Mouse (Mus musculus) neural tube, embryonic 15.5 days (tissue): Measurements from ENCODE around the gene Katnbl1. TPM values are rescaled to one million over a fixed set of nuclear protein-coding genes. Genes with fewer than 3 reads are reported as not detected.
A peak's percentile ranks its signal among the peaks of the same experiment; 100 is the strongest.

Experiments used
- ATAC-seq: fragments of 200-750 bp; cut with Nextera tagmentation; 2 replicates; pipeline ENCODE4 v1.8.0; 2017; ENCODE audit warnings: mild to moderate bottlenecking, moderate TSS enrichment, moderate library complexity; ENCODE audit not compliant: low FRiP score
- H3K27ac ChIP-seq: fragments of 300-500 bp; sonication (generic); replicated peaks from 2 replicates; pipeline ENCODE4 v1.5.1; 2015; ENCODE audit warnings: mild to moderate bottlenecking, inconsistent platforms
- H3K27me3 ChIP-seq: fragments of 300-500 bp; sonication (generic); replicated peaks from 2 replicates; pipeline ENCODE4 v1.6.1; 2015; ENCODE audit warnings: inconsistent platforms
- H3K36me3 ChIP-seq: fragments of 300-500 bp; sonication (generic); 2 replicates; pipeline ENCODE4 v1.6.1; 2015; ENCODE audit warnings: inconsistent platforms
- H3K4me1 ChIP-seq: fragments of 300-500 bp; sonication (generic); 2 replicates; pipeline ENCODE4 v1.6.1; 2015; ENCODE audit warnings: inconsistent platforms
- H3K4me2 ChIP-seq: fragments of 300-500 bp; sonication (generic); 2 replicates; pipeline ENCODE4 v1.6.1; 2015; ENCODE audit warnings: inconsistent platforms, mild to moderate bottlenecking, moderate library complexity
- H3K4me3 ChIP-seq: fragments of 300-500 bp; sonication (generic); replicated peaks from 2 replicates; pipeline ENCODE4 v1.5.1; 2015; ENCODE audit warnings: mild to moderate bottlenecking, inconsistent platforms
- H3K9ac ChIP-seq: fragments of 300-500 bp; sonication (generic); replicated peaks from 2 replicates; pipeline ENCODE4 v1.6.1; 2015; ENCODE audit warnings: mild to moderate bottlenecking, inconsistent platforms
- H3K9me3 ChIP-seq: fragments of 300-500 bp; sonication (generic); replicated peaks from 2 replicates; pipeline ENCODE4 v1.6.1; 2016; ENCODE audit warnings: inconsistent platforms
- WGBS: fragments of 180-500 bp; shearing (Covaris S2); methylation state at CpG from one replicate; pipeline ENCODE4 v1.1.7; 2015; ENCODE audit warnings: mixed read lengths; 5-methylcytosine and 5-hydroxymethylcytosine counted together
- polyA plus RNA-seq: library from polyadenylated mRNA; unstranded; fragments of >200 nt; fragmentation: Nextera tagmentation; extraction: Ambion mirVana; gene quantifications from 2 replicates; pipeline ENCODE4 v1.2.1, GENCODE M21; 2015

Katnbl1 gene
- polyA plus RNA-seq = 29.8 and 32.2 TPM in 2 replicates

GRCm38 (mm10) chr2:112378973-112379898 is at the start of gene Katnbl1:
Gene Katnbl1, plus strand, starts transcription at chr2:112379211.
- peaks cover 5% of the 10 kb centered on the region; the same call in 1 of the 2 replicates for H3K27me3 ChIP-seq
- peak within 1 kb of the TSS; percentile 87 for H3K27ac ChIP-seq
- peaks cover 18% of the 10 kb centered on the region for H3K4me1 ChIP-seq
- no peaks in the 10 kb centered on the region for H3K9me3 ChIP-seq
- H3K4me3 ChIP-seq = peak within 1 kb of the TSS; percentile 94
- under 1% methylated on average over 63 of the region's 72 CpGs for WGBS
- peak; percentile 99 for ATAC-seq
- H3K4me2 ChIP-seq = peak within 1 kb of the TSS; percentile 62
- H3K9ac ChIP-seq = peak within 1 kb of the TSS; percentile 96
- no peaks in the 10 kb centered on the region for H3K36me3 ChIP-seq

- Histone ChIP-seq H3K4me1 (no peaks in the 10 kb centered on the region), H3K9ac (no peak overlapping the region), H3K27ac (no peak overlapping the region), H3K27me3 (no peaks in the 10 kb centered on the region), H3K4me2 (no peak overlapping the region), H3K4me3 (no peak overlapping the region), H3K36me3 (peaks cover 25% of the 10 kb centered on the region), H3K9me3 (no peaks in the 10 kb centered on the region)
- ATAC-seq = no peak
- 77% methylated on average over 4 of the region's 4 CpGs for WGBS
Measured at GRCm38 (mm10) chr2:112332051-112332898, 46.7 kb upstream of the Katnbl1 start.

GRCm38 (mm10) chr2:112337211-112337610 is 41.8 kb upstream of the Katnbl1 start:
- Histone ChIP-seq H3K4me1 (no peaks in the 10 kb centered on the region), H3K9ac (no peak overlapping the region), H3K9me3 (no peaks in the 10 kb centered on the region), H3K4me3 (no peak overlapping the region), H3K27me3 (no peaks in the 10 kb centered on the region), H3K36me3 (peaks cover 52% of the 10 kb centered on the region), H3K4me2 (no peak overlapping the region), H3K27ac (no peak overlapping the region)
- no peak for ATAC-seq
- WGBS = 90% methylated on average over 6 of the region's 6 CpGs

- 93% methylated on average over 2 of the region's 2 CpGs for WGBS
- H3K27me3 ChIP-seq = no peaks in the 10 kb centered on the region
- H3K4me1 ChIP-seq = no peaks in the 10 kb centered on the region
- no peak overlapping the region for H3K4me3 ChIP-seq
- H3K9me3 ChIP-seq = no peaks in the 10 kb centered on the region
- H3K9ac ChIP-seq = no peak overlapping the region
- peaks cover 49% of the 10 kb centered on the region for H3K36me3 ChIP-seq
- ATAC-seq = no peak
- no peak overlapping the region for H3K4me2 ChIP-seq
- no peak overlapping the region for H3K27ac ChIP-seq
Measured at GRCm38 (mm10) chr2:112339736-112340135, 39.3 kb upstream of the Katnbl1 start.

- H3K36me3 ChIP-seq = peaks cover 44% of the 10 kb centered on the region
Measured at GRCm38 (mm10) chr2:112341117-112341516, 37.9 kb upstream of the Katnbl1 start.

GRCm38 (mm10) chr2:112348246-112348645 is 30.8 kb upstream of the Katnbl1 start:
- no peaks in the 10 kb centered on the region for H3K27me3 ChIP-seq
- 94% methylated on average over 3 of the region's 3 CpGs for WGBS
- no peak overlapping the region for H3K9ac ChIP-seq
- H3K4me1 ChIP-seq = no peaks in the 10 kb centered on the region
- no peak overlapping the region for H3K4me3 ChIP-seq
- no peak for ATAC-seq
- no peaks in the 10 kb centered on the region for H3K9me3 ChIP-seq
- no peak overlapping the region for H3K4me2 ChIP-seq
- H3K27ac ChIP-seq = no peak overlapping the region
- peaks cover 40% of the 10 kb centered on the region for H3K36me3 ChIP-seq

More at GRCm38 (mm10) chr2:112341117-112341516, 37.9 kb upstream of the Katnbl1 start:
- Histone ChIP-seq H3K9me3 (no peaks in the 10 kb centered on the region), H3K9ac (no peak overlapping the region), H3K27ac (no peak overlapping the region), H3K4me1 (no peaks in the 10 kb centered on the region), H3K4me3 (no peak overlapping the region), H3K27me3 (no peaks in the 10 kb centered on the region), H3K4me2 (no peak overlapping the region)
- 75% methylated on average over 3 of the region's 3 CpGs for WGBS
- no peak for ATAC-seq

- Histone ChIP-seq H3K9me3 (no peaks in the 10 kb centered on the region), H3K4me3 (no peak overlapping the region), H3K9ac (no peak overlapping the region), H3K36me3 (peaks cover 72% of the 10 kb centered on the region), H3K4me1 (no peaks in the 10 kb centered on the region), H3K27ac (no peak overlapping the region), H3K4me2 (no peak overlapping the region), H3K27me3 (no peaks in the 10 kb centered on the region)
- 90% methylated on average over 7 of the region's 7 CpGs for WGBS
- ATAC-seq = no peak
Measured at GRCm38 (mm10) chr2:112353685-112354455, 25.1 kb upstream of the Katnbl1 start.

GRCm38 (mm10) chr2:112359611-112360010 is 19.4 kb upstream of the Katnbl1 start:
- no peak for ATAC-seq
- 91% methylated on average over 2 of the region's 2 CpGs for WGBS
- peaks cover 86% of the 10 kb centered on the region for H3K36me3 ChIP-seq

GRCm38 (mm10) chr2:112360012-112360780 is 18.8 kb upstream of the Katnbl1 start:
- H3K27me3 ChIP-seq = no peaks in the 10 kb centered on the region
- H3K9ac ChIP-seq = no peak overlapping the region
- ATAC-seq = no peak
- H3K4me2 ChIP-seq = no peak overlapping the region
- H3K4me1 ChIP-seq = no peaks in the 10 kb centered on the region
- H3K27ac ChIP-seq = no peak overlapping the region
- no peaks in the 10 kb centered on the region for H3K9me3 ChIP-seq
- no peak overlapping the region for H3K4me3 ChIP-seq
- 93% methylated on average over 12 of the region's 12 CpGs for WGBS
- H3K36me3 ChIP-seq = peaks cover 85% of the 10 kb centered on the region

More at GRCm38 (mm10) chr2:112359611-112360010, 19.4 kb upstream of the Katnbl1 start:
- Histone ChIP-seq H3K9ac (no peak overlapping the region), H3K27ac (no peak overlapping the region), H3K4me3 (no peak overlapping the region), H3K4me1 (no peaks in the 10 kb centered on the region), H3K9me3 (no peaks in the 10 kb centered on the region), H3K27me3 (no peaks in the 10 kb centered on the region), H3K4me2 (no peak overlapping the region)

GRCm38 (mm10) chr2:112360781-112361169 is 18.2 kb upstream of the Katnbl1 start:
- Histone ChIP-seq H3K36me3 (peaks cover 79% of the 10 kb centered on the region), H3K27ac (no peak overlapping the region), H3K4me2 (no peak overlapping the region), H3K9ac (no peak overlapping the region), H3K4me3 (no peak overlapping the region), H3K4me1 (no peaks in the 10 kb centered on the region), H3K27me3 (no peaks in the 10 kb centered on the region), H3K9me3 (no peaks in the 10 kb centered on the region)
- WGBS = 87% methylated on average over 2 of the region's 2 CpGs
- no peak for ATAC-seq
